Mouse (Mus musculus) c-Kit-positive CD71-positive TER-119-positive erythroid progenitor cells, embryonic 14.5 days (primary cell): ENCODE data around the gene Gm20388.

ENCODE experiments used
- DNase-seq: peaks from one replicate; pipeline ENCODE4 v3.0.0-alpha.2; 2013; ENCODE audit warnings: low spot score

Gm20388 gene

DNA sequence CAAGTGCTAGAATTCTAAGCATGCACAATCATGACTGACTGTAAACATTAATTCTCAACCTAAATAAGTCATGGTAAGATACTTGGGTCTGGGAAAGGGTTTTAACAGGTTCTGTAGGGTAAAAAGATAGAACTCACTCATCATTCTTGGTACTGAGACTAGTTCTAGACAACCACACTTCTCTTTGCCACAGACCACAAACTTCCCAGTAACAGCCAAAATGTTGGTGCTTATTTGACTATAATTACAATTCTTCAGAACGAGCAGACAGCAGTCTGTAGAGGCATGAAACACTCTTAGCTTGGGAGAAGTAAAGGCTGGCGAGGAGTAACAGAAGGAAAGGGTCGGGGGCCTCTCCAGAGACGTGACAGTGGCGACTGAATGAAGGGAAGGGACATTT, 3051.4 kb downstream of the Gm20388 start:
- no peak for DNase-seq

- DNase-seq = no peak
These were observed 3056.0 kb downstream of the Gm20388 start for GRCm38 (mm10) chr8:122966638-122967037.

- DNase-seq = no peak
These were observed 3057.5 kb downstream of the Gm20388 start for GRCm38 (mm10) chr8:122968145-122968544.

- DNase-seq = no peak
These were observed 3059.5 kb downstream of the Gm20388 start for GRCm38 (mm10) chr8:122969964-122970620.

DNA sequence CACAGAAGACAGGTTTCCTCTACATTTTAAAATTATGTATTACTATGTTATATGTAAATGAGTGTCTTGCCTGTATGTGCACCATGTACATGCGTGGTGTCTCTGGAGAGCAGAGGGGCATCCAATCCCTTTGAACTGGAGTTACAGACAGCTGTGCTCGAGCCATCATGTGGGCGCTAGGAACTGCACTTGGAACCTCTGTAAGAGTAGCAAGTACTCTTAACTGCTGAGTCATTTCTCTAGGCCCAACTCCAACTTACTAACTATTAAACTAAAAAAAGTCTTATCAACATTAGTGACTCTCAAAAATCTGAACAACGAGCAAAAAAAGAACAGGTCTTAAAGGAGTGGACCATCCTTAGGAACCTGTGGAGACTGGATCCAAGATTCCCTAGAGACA, 3065.4 kb downstream of the Gm20388 start:
- peak; percentile 32 for DNase-seq

DNA sequence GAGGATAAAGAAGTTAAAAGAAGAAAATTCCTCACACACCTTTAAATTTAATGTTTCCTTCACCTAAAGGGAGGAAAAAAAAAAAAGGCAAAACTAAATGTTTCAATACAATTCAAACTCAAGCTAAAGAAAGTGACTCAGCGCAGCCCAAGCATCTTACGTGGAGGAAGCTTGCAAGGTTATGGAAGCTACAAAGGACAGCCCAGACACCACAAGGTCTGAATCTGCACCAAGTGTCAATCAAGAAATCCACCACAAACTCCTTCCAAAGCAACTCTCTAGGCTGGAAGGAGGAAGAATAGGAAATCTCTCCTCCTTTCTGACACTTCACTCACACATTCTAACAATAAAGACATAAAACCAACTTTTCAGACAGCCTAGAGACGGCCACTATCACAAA, 3068.8 kb downstream of the Gm20388 start:
- no peak for DNase-seq

DNA sequence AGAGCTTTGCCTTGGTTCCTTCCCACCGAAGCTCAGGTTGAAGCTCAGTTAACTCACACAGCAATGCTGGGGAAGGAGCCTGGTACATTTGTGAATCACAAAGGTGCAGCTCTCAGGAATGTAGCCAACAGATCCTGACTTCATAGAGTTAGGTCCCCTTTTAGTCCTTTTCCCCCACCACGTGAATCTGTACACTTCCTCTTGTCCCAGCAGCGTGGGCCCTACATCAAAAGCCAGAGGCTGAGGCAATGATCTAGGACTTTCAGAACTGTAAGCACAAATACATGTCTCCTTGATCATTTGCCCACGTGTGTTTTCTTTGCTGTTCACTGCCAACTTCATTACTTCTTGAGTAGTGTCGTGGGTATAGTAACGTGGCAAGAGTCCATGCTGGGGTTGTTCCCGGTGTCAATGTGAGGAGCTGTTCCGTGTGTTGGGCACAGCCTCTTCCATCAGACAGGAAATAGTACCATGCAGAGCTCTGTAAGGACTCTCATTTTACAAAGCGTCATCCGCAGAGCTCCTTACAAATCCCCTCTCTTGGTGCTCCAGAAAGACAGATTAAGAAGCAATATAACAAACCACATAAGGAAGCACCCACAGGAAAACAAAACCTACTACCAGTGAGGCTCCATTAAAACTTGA, 3069.3 kb downstream of the Gm20388 start:
- DNase-seq = no peak

GRCm38 (mm10) chr8:122981646-122982045, 3071.0 kb downstream of the Gm20388 start:
- DNase-seq = no peak

DNA sequence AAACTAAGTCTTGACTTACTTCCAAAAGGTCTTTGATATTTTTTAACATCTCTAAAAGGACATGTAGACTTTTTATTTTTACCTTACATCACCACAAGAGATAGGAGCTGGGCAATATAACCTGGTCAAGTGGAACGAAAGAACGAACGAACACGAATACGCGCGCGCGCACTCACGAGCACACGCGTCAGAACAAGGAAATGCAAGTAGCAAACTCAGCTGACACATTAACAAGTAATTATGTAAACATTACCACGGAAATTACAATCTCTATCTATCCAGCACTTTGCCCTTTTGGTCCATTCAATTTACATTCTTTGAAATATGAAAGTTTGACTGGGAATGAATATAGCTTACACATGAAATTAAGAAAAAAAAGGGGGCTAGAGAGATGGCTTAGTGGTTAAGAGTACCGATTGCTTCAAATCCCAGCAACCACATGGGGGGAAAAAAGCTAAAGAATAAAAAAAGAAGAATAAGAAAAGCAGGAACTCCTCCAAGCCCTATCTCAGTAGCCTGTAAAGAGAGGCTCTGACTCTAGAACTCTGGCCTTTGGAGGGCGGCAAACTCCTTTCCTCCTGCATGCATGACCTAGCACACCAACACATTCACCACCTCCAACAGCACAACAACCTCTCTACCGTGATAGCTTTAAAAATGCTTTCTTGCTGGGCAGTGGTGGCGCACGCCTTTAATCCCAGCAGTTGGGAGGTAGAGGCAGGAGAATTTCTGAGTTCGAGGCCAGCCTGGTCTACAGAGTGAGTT, 3072.7 kb downstream of the Gm20388 start:
- DNase-seq = no peak

DNA sequence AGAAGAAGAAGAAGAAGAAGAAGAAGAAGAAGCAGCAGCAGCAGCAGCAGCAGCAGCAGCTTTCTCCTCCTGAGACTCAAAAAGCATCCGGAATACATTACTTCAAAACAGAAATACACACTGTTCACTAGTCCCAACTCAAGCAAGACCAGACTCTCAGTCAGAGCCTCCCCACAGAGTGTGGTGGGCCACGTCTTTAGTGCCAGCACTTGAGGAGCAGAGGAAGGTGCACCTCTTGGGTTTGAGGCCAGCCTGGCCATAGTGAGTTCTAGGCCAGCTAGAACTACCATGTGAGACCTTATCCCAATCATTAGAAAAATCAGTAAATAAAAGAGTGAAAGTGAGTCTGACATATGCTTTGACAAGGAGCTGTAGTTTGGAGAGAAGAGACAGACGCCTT, 3073.5 kb downstream of the Gm20388 start:
- no peak for DNase-seq

DNA sequence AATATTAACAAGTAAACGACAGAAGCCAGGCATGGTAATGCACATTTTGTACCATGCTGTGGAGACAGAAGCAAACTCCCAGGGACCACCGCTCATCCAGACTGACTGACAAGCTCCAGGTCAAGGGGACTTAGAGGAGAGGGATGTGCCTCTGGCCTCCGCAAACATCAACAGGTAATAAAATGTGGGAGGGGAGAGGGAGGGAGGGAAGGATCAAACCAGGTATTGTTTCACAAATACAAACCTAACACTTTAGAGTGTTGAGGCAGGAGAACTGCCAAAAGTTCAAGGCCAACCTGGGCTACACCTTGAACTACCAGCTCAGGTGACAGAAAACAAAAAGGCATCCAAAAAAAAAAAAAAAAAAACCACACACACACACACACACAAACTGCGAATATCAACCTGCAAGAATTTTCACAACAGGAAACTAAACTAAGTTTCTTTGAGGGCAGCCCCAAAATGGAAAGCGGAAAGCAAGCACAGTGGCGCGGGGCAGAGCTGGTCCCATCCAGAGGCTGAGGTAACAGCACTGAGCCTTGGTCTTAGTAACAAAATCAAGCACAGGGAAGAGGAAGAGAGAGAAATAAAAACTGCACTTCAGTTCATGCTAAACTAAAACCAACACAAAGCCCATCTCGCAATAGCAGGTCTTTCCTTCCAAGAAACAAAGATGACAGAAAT, 3076.0 kb downstream of the Gm20388 start:
- no peak for DNase-seq

DNA sequence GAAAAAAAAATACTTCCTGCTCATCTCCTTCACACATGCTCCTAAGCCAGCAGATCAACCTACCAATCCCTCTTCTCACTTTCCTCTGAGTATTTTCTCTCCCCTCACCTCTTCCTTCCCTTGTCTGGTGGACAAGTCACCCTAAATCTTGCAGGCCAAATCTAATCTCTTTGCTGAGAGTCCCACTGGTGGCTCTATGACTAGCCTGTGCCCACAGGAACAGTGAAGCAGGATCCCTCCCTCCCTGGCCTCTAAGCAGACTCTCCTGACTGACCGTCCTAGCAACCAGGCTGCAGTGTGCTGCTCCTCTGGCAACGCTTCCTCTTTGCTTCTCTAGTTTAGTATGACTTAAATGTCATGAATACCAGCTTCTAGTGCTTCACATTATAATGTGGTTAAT, 3076.6 kb downstream of the Gm20388 start:
- no peak for DNase-seq

GRCm38 (mm10) chr8:122988955-122989354, 3078.3 kb downstream of the Gm20388 start:
- no peak for DNase-seq

DNA sequence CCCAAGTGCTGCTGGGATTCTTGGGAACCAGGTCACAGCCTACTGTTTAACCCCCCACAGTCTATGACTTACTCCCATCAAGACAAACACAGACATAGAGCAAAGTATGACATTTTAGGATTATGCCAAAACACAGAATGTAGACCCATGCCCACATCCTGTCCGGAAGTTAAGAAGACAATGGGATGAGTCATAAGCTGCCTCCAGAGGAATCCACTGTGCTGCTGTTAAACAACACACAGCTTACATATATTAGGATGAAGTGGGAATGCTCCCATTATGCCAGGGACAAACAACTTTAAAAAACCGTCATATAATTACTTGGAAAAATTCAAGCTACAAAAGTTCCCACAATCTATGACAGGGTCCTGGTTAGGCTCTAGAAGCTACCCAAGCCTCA, 3079.3 kb downstream of the Gm20388 start:
- no peak for DNase-seq

GRCm38 (mm10) chr8:122991368-122991767, 3080.7 kb downstream of the Gm20388 start:
- DNase-seq = no peak

DNA sequence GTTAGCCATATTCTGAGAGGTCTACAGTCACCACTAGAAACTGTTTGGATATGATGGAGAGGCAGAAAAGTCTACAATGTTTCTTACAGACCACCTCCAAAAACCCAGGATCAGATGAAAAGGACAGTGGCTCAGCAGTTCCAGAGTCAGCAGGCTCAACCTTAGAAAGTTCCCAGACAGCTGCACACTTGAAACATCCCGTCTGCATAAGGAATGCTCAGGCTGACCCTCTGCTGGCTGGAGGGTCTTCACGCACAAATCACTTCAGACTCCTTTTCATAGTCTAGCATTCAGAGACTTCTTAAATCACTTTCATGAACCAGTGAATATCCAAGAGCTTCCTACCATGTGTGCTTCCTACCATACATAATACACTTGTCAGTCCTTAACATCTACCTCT, 3081.7 kb downstream of the Gm20388 start:
- DNase-seq = no peak

DNA sequence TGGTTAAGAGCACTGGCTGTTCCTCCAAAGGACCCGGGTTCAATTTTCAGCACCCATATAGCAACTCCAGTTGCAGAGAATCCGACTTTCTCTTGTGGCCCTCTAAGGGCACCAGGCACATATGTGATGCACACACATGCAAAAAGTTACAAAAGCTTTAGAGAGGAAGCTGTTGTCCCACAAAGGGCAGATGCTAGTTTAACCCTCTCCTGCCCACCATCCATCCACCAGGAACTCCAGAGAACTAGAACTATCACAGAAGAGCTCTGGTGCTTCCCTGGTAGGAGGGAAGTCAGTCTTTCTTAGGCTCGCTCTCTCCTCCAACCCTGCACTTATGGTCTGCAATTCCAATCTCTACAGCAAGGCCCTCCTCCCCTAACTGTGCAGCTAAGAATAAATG, 3082.4 kb downstream of the Gm20388 start:
- DNase-seq = no peak

GRCm38 (mm10) chr8:122993740-122994139, 3083.1 kb downstream of the Gm20388 start:
- DNase-seq = no peak

GRCm38 (mm10) chr8:122997963-122998362, 3087.3 kb downstream of the Gm20388 start:
- no peak for DNase-seq

DNA sequence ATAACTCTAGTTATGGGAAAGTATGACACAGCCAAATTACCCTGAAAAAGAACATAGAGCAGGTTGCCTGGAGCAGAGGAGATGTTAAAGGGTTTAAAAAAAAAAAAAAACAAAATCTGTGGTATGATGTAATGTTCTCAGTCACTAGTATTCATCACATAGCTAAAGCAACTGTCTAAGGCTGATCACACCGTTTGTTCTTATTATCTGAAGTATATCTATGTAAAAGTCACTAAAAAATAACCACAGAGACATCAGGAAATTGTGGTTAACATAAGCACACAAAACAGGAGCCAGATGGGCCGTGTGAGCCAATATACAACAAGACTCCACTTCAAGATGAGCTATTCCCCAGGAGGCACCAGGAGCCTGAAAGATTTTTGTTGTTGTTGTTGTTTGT, 3089.7 kb downstream of the Gm20388 start:
- DNase-seq = no peak

- DNase-seq = no peak
These were observed 3093.6 kb downstream of the Gm20388 start for GRCm38 (mm10) chr8:123004033-123004922.

GRCm38 (mm10) chr8:123005328-123005727, 3094.7 kb downstream of the Gm20388 start:
- no peak for DNase-seq
